Mouse (Mus musculus) heart, postnatal 10 days (tissue): ENCODE measurements at regions not wholly inside any gene's neighbourhood (a gene's known extent, or its start where the extent isn't known, plus 50 kb on each side); places are given as distances from the start of the nearest gene placed in this dataset.

Experiments used
- DNase-seq, 2 experiments: peaks; one replicate each; pipeline ENCODE4 v3.0.0; 2021
- intact Hi-C: fragments of 180-260 bp; cut with DNase I; formaldehyde crosslinking; loops from one replicate; pipeline ENCODE4 v1.15.1; 2025

DNA sequence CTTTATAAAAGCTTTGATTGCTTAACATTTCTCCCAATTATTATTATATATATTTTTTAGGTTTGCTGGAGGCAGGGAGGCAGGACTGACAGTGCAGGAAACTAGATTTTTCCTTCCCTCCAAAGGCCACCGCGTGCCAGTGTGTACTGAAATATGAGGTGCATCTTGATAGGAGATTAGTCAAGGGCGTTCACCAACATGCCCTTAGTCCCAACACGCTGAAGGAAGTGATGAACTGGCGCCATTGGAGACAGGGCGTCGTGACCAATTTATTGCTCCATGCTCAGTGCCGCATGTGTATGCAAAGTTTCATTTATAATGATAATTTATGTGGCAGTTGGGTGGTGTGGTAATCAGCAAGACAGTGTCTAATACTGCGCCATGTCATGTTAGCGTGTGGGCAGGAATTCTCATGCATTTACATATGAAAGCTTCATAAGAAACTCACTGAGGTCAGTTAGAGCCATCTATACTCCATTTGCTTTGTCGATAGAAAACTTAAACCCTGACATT, 66.2 kb downstream of the Isl1 start:
- intact Hi-C loops: no loop called here
- DNase-seq: no peak

DNA sequence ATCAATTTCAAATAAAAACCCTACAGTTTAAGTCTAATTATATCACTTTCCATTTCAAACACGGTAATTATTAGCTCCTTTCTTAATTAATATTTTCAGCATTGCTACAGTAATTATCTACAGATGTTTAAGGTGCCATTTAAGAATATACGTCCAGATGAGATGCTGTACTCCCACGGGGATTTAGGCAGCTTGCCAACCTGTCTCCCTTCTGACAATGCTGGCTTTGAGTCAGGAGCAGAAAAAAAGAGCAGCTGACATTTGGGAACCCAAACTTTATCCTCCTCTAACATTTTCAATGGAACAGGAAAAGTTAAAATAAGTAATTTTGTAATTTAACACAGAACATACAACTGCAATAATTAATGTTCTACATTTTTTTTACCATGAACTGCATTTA, 94.4 kb downstream of the Isl1 start:
- intact Hi-C loops: no loop called here
- DNase-seq: no peak

DNA sequence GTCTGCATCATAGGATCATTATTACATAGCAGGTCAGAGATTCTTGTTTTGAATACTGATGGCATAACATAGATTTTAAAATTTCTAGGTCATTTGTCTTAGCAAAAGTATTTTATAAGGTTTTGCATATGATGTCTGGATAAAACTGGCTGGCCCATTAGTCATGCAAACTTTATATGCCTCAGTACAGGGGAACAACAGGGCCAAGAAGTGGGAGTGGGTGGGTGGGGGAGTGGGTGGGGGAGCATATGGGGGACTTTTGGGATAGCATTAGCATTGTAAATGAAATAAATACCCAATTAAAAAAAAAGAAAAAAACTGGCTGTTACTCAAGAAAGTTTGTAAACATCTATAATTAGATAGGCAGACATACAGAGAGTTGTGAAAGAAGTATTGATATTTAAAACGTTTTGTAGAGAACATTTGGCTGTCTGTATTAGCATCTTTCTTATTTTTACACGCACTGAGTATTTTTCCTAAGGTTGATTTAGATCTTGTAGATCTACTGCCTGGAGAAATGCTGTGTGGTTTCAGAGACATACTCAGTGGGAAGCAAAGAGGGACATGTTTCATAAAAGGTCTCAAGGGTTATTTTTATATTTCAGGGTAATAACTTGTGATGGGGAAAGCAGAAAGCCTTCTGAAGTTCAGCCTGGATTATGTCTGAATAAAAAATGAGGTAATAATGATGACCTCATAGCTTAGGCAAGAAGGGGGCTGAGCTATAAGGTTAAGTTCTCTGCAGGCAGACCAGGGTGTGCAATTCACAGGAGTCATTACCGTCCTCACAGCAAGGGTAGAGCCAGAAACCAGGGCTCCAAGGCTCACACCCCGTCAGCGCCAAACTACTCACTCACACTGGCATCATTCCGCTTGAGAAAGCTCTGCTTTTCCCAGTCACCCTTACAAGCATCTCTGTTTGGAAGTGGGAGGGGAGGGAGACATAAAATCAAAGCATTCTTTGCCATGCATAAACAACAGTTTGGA, 95.4 kb downstream of the Isl1 start:
- DNase-seq: no peak
- intact Hi-C loops: no loop called here

DNA sequence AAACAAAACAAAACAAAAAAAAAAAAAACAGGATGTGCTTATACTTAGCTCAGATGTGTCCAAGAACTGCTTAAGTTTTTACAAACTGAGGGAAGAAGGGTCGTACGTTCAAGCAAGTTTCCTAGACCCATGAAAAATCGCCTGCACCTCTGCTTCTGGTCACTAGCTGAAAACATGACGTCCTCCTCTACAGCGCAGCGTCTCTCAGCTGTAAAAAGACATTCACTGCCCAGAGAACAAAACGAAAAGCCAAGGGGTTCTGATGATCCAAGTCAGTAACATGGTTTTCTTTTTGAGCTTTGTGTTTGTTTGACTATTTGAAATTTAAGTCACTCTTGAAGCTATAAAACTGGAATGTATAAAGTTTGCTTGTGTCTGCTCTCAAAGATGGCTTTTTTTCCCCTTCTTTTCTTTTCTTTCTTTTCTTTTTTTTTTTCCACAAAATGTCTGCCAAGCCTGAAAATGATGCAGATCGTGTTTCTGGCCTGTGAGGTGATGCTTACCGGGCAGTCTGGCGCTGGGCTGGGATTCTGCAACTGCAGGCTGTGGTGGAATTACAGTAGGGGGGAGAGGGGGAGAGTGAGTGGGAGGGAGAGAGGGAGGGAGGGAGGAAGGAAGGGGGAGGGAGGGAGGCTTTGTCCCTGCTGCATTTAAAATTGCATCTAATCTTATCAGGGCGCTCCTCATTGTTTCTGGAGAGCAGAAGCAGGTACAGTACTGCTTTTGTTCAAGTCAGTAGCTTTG, 108.1 kb downstream of the Isl1 start:
- intact Hi-C loops: no loop called here

DNA sequence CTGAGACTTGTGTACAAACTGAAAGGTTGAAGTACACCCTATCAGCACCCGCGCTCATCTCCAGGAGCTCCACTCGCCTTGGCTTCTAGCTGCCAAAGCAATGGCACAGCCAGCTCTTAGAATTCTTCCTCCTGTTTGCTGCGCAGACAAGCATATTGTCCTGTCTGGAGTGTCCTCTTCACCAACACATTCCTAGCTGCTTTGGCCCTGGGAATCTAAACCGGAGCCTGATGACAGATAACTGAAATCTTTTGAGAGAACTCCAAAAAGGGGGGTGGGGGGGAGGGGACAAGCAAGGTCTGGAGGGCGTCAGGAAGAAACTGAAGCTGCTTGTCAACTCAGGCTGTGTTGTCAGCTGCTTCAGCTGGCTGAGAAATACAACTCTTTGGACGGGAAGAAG, 122.4 kb downstream of the Isl1 start:
- intact Hi-C loops: no loop called here
- DNase-seq: no peak

More for the DNA sequence above, 108.1 kb downstream of the Isl1 start:
- no peak for DNase-seq

DNA sequence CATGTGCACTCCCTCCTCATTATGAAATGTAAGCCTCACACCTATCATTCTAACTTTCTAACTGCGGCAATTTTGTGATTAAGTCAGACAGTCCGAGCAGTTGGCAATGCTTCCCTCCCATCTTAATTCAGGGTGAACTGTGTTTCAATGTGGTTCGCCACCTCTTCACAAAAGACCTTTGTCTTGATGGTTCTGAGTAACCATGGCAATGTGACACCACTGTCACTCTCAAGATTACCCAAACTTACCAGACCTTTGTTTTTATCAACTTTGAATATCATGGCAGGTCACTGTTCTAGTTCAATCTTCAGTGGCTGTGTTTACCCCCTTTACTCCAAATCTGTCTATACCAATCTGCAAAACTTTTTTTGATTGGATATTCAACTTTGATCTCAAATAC, 131.7 kb downstream of the Isl1 start:
- intact Hi-C loops: no loop called here
- no peak for DNase-seq

DNA sequence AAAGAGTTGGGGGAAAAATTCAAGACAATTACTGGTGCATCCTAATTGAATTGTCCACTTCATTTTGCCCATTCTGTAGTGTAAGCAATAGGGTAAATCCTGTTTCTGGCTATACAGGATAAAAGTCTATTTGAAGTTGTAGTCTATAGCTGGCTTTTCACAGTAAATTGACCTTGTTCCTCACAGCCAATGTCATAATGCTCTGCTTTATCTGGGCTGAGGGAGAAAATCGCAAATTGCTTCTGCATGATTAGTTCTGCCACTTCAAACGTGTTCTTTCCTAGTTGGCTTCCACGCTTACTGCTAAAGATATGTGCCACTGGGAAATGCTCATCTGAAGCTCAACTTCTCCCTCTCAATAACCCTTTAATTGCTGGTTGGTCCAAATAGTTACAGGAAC, 134.5 kb downstream of the Isl1 start:
- intact Hi-C loops: no loop called here

DNA sequence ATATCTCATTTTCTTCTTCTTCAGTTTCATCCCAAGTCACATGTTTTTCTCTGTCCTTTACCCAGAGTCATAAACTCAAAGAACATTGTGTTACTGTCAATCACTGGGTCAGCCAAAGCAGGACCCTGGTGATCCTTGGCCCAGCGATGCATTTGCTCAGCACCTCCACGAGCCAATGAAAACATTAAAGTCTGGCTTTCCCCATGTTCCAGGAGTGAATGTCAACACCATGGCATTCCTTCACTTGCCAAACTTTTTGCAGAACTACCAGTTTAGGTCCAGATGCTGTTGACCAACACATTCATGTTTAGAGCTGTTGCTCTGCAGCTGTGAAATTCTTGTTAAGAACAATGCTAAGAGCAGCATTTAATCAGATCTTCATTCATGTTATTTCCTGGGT, 135.6 kb downstream of the Isl1 start:
- intact Hi-C loops: no loop called here

More for the DNA sequence above, 134.5 kb downstream of the Isl1 start:
- DNase-seq: no peak

DNA sequence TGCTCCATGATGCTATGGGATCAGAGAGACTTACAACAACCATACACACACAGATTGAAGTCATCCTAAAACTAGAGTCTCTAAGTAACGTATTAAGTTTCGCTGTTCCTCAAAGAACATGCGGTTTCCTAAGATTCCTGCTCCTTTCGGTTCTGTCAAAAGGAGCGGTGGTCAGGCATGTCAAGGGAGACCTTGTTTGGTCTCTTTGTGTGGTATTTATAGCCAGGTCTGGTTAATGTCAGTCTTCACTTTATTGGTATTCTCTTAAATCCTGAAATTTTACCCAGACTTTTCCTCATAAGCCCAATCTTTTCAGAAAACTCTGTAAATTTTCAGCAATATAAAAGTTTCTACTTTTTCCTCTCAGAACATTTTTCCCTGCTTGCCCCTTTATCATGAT, 166.5 kb downstream of the Isl1 start:
- intact Hi-C loops: no loop called here
- DNase-seq: no peak

More for the DNA sequence above, 135.6 kb downstream of the Isl1 start:
- no peak for DNase-seq

DNA sequence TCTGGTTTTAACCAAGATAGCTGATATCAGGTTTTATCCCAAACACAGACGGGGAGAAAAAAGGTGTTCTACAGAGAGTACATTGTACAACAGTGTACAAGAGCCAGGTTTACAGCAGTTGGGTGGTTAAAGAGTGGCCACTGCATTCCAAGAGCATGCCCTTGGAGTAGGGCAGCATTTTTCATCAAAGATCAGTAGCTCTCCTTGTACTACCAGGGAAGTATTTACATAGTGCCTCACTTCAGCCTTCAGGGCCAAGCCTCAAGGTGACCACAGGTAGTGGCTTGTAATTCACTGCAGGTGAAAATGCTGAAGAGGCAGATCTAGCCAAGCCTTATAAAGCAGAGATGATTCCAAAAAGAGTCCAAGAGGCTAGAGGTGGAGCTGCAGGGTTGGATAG, 190.8 kb downstream of the Isl1 start:
- intact Hi-C loops: no loop called here
- no peak for DNase-seq

DNA sequence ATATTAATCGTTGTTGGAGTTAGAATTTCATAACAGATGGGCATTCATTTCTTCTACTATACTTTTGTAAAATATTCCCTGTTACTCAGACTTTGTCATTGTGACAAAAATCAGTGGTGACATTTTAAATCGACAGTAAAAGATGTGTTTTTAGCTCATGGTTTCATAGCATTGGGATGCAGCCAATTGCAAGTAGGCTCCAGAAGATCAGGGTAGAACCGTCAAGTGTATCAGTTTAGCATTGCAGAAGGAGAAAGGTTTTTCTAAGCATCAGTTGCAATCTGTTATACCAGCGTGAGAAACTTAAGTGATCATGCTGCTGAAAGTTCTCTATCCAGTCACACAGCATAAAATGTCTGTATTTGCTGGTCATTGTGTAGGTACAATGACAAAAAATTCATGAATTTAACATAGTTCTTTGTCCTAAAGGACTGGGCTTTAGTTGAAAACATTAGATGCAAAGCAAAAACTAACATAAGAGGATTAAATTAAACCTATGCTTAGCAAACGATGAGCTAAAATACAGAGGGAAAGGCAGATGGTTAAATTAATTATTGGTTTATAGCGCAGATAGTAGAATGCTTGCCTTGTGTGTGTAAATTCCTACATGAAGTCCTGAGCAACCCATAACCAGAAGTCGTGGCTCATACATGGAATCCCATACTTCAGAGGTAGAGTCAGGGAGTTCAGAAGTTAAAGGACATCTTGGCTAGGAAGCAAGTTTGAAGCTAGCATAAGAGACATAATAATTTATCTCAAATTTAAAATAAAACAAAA, 198.3 kb downstream of the Isl1 start:
- no peak for DNase-seq

DNA sequence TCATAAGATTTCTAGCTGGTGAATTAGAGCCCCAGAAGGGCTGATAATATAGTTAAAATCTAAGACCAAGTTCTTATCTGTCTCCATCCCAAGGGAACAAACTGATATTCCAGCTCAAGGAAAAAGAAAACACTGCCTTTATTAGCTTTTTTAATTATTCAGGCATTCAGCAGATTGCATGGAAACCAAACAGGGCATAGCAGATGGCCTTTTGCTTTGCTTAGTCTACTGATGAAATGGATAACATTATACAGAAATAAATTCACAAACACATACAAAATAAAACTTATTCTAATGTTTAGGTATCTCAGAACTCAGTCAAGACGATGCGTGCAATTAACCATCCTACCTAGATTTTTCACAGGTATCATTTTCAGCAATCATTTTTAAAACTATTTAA, 198.9 kb downstream of the Isl1 start:
- intact Hi-C loops: no loop called here

More for the DNA sequence above, 198.3 kb downstream of the Isl1 start:
- intact Hi-C loops: no loop called here

DNA sequence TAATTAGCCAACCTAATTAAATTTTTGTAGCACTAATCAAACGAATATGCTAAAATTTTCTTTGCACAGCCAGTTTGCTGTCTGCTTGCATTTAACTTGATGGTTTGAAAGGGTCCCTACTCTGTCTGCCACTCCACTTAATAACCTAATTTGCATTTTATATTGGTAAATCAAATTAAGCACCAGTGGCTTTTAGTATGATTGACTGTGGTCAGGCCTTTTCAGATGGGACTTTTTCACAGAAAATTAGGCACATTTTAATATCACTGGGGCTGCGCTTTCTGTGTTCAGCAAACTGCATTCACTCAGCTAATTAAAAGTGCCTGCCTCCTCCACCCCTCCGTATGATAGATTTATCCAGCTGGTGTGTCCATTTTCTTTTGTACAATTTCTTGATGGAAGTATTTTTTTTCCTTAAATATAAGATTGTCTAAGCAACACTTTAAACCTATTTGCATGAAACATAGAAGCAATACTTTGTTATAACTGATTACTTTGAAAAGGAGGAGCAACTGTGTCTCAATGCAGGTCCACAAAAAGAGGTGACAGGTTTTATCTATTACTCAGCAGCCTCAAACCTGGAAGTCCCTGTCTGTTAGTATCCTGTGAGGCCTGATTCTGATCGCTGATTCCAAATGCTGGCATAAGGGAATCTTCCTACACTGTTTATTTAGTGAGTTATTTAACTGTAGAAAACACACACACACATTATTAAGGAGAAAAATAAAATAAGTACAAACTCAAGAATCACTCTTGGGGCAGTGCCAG, 221.8 kb downstream of the Isl1 start:
- intact Hi-C loops: no loop called here
- no peak for DNase-seq

More for the DNA sequence above, 198.9 kb downstream of the Isl1 start:
- DNase-seq: no peak

DNA sequence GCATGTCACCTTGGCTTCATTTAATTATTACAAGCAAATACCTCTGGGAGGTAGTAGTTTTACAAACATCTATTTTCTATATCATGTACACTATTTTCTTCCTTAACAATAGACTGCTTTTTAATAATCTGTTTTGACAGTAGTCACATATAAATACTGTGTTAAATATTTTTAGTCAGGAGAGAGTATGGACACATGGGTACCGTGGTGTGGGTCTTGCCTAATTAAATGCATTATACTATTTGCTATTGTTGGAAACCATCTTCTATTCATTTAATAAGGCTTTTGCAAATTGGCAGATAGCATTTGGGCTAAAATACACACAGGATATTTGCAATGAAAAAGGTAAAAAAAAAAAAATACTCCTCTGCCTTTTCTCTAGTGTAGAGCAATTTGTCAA, 222.3 kb downstream of the Isl1 start:
- DNase-seq: no peak
- intact Hi-C loops: no loop called here

DNA sequence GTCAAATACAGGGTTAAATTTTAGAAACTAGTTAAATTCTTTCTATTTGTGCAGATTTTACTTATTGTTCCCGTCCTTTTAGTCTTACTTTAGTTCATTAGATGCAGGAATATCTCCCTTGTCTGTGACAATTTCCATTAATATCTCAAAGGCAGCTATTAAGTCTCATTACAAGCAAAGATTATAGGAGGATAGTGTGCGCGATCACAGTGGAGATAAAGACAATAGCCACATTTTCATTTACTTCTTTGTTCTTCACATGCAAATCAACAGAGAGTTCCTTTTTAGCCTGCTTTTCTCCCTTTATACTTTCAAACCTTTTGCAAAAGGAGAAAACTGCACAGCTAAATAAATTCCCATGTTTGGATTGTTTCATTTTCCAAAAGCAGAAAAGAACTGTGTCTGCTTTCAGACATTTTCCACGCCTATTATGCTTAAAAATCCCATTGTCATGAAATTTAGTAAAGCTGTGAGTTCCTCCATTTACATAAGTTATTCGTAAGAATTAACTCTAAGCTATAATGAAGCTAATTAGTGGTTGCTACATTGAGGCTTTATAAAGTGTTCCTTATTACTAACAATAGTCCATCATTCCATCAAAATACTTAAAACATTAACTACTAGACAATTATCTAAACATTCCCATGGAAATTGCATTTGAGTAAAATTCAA, 252.4 kb downstream of the Isl1 start:
- intact Hi-C loops: no loop called here
- no peak for DNase-seq

DNA sequence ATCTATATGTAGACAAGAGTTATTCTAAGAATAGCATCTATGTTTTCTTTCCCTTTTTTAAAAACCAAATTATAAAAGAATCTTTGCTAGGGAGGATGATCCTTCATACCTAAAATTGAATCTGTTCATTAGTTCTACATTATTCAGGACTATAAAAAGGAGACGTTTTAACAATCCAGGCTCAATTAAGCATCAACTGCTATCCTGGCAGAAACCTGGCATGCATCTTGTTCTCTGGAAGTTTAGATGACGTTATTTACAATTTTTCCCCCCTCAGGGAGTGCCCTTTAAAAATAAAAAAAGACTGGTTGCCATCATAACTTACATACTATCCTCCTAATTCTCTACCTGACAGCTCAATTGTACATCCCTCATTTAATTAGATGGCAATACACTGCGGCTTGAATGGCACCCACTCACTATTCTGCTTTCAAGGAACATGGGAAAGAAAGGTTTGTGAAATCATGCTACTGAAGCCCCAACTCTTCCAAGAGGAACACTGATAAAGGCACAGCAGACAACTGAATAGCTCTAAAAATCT, 253.3 kb downstream of the Isl1 start:
- no peak for DNase-seq
- intact Hi-C loops: no loop called here

DNA sequence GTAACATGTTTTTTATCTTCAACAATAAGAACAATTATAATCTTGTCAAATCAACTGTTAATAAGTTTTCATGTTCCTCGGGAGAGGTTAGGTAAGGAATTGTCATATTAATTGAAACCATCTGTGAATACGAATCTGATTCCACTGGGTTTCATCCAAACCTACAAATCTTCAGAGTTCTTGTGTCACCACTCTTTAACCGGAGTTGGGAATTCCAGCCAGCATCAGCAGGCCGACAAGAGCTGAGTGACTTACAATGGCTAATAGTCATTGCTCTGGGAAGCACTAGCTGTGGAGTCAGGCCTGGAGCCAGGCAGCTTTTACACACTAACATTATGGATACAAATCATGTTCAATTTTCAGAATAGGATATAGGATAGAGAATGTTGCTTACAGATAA, 273.3 kb downstream of the Isl1 start:
- DNase-seq: no peak
- intact Hi-C loops: no loop called here

DNA sequence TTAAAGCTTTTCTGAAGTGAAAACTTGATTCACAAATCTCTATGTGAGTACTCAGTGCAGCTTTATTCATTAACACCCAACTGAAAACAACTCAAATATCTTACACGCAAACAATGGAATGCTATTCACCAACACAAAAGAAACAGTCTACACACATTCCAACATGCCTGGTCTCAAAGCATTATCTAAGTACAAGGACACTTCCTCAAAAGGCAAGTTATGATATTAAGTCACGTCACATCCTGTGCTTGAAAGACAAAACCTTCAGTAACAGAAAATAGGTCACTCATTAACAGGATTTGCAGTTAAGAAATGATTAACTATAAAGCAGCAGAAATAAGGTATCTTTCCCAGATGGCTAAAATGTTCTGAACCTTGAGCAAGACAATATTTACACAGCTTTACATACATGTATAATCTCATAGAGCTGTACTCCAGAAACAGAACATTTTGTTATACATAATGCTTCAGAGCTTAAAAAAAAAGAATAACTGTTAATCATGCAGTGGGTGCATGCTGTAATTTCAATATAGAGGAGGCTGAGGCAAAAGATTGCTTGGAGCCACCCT, 279.3 kb downstream of the Isl1 start:
- intact Hi-C loops: no loop called here
- DNase-seq: no peak

DNA sequence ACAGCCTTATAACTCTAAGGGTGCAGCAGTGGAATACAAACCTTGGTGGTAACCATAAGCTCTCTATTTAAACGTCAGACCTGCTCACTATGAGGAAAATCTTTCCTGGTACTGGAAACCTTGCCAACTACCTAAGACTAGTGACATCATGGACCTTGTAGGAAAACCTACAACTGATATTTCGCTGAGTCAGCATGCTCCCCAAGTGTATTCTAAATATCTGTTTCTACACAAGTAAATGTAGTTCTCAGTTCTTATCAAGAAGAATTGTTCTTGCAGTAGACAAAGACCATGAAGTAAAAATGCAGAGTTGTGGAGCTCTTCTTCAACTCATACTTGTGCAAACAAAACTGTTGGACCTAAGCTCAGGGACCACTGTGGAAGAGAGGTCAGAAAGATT, 280.9 kb downstream of the Isl1 start:
- intact Hi-C loops: no loop called here
- no peak for DNase-seq
